Mouse (Mus musculus) stomach, postnatal 0 days (tissue): ENCODE measurements at regions not wholly inside any gene's neighbourhood (a gene's known extent, or its start where the extent isn't known, plus 50 kb on each side); places are given as distances from the start of the nearest gene placed in this dataset.

ENCODE experiments used
- CTCF ChIP-seq: IDR thresholded peaks from 2 replicates; pipeline ENCODE4 v1.5.1; 2016; ENCODE audit warnings: antibody characterized with exemption, low read depth, mild to moderate bottlenecking, moderate library complexity
- EP300 ChIP-seq: optimal IDR thresholded peaks from 2 replicates; pipeline ENCODE3; 2016; ENCODE audit warnings: antibody characterized with exemption

DNA sequence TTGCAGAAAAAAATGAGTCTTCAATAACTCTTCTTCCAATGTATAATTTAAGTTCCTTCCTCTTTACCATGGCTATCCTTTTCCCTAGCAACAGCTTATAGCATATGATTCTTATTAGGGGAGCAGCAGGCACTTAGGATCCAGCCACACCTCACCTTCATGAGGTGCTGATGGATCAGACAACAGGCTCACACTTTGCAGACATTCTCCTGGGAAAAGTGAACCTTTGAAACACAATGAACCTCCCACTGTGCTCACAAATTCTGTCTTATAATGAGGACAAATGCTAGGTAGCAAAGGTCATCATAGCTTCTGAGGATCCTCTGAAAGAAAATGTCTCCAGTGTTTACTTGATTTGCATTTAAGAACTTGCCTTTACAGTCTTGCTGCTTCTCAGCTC is 191.6 kb upstream of the Xrcc4 start:
- TF ChIP-seq CTCF (no peak), EP300 (no peak)
